14 mouse cellular contexts compared by ENCODE assay signal in genomic region chr15:96179511-96179910, GRCm38 (mm10).
"Had no signal": no experiment of that assay in that cellular context is flagged by ENCODE, and none has a peak within 500 bp of the region (broad histone marks: within the 10 kb centered on the region; RNA-seq: fewer than 3 reads in every experiment).

No protein-coding gene starts in this region.

- H3K9me3 ChIP-seq: limb, embryonic 12.5 days; midbrain, embryonic 13.5 days; stomach, embryonic 15.5 days had no signal

- H3K4me2 ChIP-seq: limb, embryonic 12.5 days; midbrain, embryonic 13.5 days; stomach, embryonic 15.5 days had no signal

- H3K4me1 ChIP-seq: stomach, embryonic 15.5 days had no signal

- H3K36me3 ChIP-seq: limb, embryonic 12.5 days; midbrain, embryonic 13.5 days; stomach, embryonic 15.5 days had no signal

- H3K4me3 ChIP-seq: layer of hippocampus, adult 2 months; limb, embryonic 12.5 days; midbrain, embryonic 13.5 days; stomach, embryonic 15.5 days had no signal

- H3K27me3 ChIP-seq: limb, embryonic 12.5 days; midbrain, embryonic 13.5 days; stomach, embryonic 15.5 days had no signal

- H3K27ac ChIP-seq: kidney, postnatal 0 days; layer of hippocampus, adult 2 months; limb, embryonic 12.5 days; liver, embryonic 14.5 days; midbrain, embryonic 13.5 days; stomach, embryonic 15.5 days had no signal

- DNase-seq: kidney, postnatal 36 days; liver; lung, adult 18-20 months; lung, postnatal 36 days; right cerebral cortex, postnatal 4 days; spleen, adult 18-20 months; thymus, adult 2 months; thymus, postnatal 25 days had no signal

- ATAC-seq: midbrain, embryonic 13.5 days had no signal

- H3K9ac ChIP-seq: limb, embryonic 12.5 days; liver, embryonic 14.5 days; midbrain, embryonic 13.5 days; stomach, embryonic 15.5 days had no signal
